Mouse (Mus musculus): ENCODE data around the gene Vgf. TPM values are rescaled to one million over a fixed set of nuclear protein-coding genes. Genes with fewer than 3 reads are reported as not detected.

Gene Vgf
- polyA plus RNA-seq (2016; fragmentation: Nextera tagmentation; extraction: Ambion mirVana), result 0.39 and 0.40 TPM in 2 replicates

DNA sequence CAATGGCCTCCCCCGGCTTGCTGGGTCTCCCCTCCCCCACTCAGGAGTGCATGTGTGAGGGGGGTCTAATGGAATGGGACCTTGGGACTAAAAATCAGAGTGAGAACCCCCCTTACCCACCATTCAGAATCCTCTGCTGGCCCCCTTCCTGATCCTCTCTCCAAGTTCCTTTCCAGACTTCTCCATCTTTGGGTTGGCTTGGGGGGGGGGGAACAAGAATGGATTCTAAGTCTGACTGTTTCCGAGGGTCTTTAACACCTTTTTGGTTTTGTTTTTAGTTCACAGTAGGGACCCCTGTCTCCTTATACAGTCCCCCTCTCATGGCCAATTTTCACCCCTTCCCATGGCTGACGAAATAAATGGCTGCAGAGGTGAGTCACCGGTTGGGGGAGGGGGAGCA is at the start of gene Vgf:
TSS of gene Vgf (plus strand) at position 301 of the 400 bp plus-strand sequence.
- Histone ChIP-seq H3K9me3 (no peaks in the 10 kb centered on the region), H3K4me3 (peak within 1 kb of the TSS; percentile 25; the same call in 1 of the 2 replicates), H3K27me3 (replicated peaks; ENCODE audit: low read depth, poor library complexity, severe bottlenecking) (peaks cover 74% of the 10 kb centered on the region), H3K4me1 (peaks cover 35% of the 10 kb centered on the region), H3K36me3 (replicated peaks) (no peaks in the 10 kb centered on the region), H3K27ac (replicated peaks) (no peak within 1 kb of the TSS)
- no peak for DNase-seq (ENCODE audit: low spot score)
- WGBS, result 31% methylated on average over 4 of the region's 4 CpGs

DNA sequence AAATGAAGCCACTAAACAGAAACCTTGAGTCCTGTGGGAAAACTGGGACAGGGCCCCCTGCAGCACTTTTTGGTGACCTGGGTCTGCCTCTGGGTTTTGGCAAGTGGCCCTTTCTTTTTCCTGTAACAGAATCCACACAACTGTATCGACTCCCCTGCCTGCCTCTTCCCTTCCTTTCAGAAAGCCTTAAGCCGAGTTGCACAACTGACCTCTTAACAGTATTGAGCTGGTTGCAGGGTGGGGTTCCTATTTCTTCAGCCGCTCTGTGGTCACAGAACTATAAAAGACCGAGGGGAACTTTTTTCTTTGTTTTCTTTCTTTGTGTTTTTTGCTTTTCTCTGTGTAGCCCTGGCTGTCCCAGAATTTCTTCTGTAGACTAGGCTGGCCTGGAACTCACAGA is 48.4 kb upstream of the Vgf start:
- Histone ChIP-seq H3K36me3 (replicated peaks) (peaks cover 35% of the 10 kb centered on the region), H3K4me3 (no peak overlapping the region), H3K27ac (replicated peaks) (no peak overlapping the region), H3K9me3 (no peaks in the 10 kb centered on the region), H3K4me1 (peaks cover 5% of the 10 kb centered on the region; the same call in 1 of the 2 replicates), H3K27me3 (replicated peaks; ENCODE audit: low read depth, poor library complexity, severe bottlenecking) (no peaks in the 10 kb centered on the region)
- WGBS, result 79% methylated on average over 4 of the region's 4 CpGs
- DNase-seq (ENCODE audit: low spot score), result no peak

DNA sequence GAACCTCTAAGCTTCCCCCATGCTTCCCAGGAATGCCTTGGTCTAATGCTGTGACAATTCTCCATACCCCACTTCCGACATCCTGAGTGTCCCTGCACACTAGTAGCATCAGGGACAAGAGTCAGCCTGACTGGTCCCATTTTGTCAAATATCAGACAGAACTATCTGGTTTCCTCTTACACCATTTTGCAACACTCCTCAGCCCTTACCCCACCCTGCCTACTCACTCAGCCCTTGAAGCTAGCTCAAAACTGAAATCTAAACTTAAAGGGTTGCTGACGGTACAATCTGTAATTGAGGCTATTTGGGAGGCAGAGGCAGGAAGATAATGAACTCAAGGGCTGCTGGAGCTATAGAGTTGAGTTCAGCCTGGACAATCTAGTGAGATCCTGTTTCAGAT is 46.4 kb upstream of the Vgf start:
- DNase-seq (ENCODE audit: low spot score), result no peak
- Histone ChIP-seq H3K9me3 (no peaks in the 10 kb centered on the region), H3K27me3 (replicated peaks; ENCODE audit: low read depth, poor library complexity, severe bottlenecking) (no peaks in the 10 kb centered on the region), H3K36me3 (replicated peaks) (peaks cover 51% of the 10 kb centered on the region), H3K4me3 (no peak overlapping the region), H3K27ac (replicated peaks) (no peak overlapping the region), H3K4me1 (peaks cover 5% of the 10 kb centered on the region; the same call in 1 of the 2 replicates)
- WGBS, result 78% methylated on average over 2 of the region's 2 CpGs

DNA sequence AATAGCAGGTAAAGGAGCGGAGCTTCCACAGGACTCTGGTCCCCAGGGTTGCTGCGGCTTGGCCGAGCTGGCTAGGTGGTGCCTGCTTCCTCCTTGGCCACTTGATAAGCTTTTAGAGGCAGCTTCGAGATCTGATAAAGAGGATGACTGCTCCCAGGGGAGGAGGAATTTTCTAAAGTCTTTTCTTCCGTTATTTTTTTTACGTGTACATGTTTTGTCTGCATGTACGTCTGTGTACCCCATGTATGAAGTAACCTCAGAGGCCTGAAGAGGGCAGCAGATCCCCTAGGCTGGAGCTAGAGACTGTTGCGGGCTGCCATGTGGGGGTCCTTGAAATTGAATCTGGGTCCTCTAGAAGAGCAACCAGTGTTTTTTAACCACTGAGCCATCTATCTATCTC is 45.2 kb upstream of the Vgf start:
- Histone ChIP-seq H3K27ac (replicated peaks) (no peak overlapping the region), H3K36me3 (replicated peaks) (peaks cover 53% of the 10 kb centered on the region), H3K4me3 (no peak overlapping the region), H3K4me1 (peaks cover 10% of the 10 kb centered on the region), H3K27me3 (replicated peaks; ENCODE audit: low read depth, poor library complexity, severe bottlenecking) (no peaks in the 10 kb centered on the region), H3K9me3 (no peaks in the 10 kb centered on the region)
- no peak for DNase-seq (ENCODE audit: low spot score)
- WGBS, result 89% methylated on average over 8 of the region's 8 CpGs

DNA sequence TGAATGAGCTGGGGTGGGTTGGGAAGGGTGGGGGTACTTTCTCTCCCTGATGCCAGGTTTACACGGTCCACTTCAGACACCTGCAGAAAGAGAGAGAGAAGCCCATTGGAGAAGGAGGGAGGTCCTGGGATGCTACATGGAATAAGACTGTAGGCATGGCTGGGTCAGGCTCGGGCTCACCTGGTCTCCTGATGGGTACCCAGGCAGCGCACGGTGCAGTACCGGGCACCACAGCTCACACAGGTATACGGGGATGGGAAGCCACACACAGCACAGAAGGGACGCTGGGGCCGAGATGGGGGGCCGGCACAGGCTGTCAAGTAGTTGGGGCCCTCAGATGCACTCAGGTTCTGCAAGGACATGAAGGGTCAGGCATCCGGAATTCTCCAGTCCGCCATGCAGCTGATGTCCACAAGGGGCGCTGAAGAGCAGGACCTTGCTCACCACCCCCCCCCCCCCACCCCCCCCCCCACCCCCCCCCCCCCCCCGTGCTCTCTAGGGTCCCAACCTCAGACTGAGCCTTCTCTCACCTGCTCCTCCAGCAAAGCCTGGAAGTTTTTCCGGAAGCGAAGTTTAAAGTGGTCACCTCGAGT is 43.8 kb upstream of the Vgf start:
- WGBS, result 51% methylated on average over 16 of the region's 16 CpGs
- H3K36me3 ChIP-seq (replicated peaks), result peaks cover 53% of the 10 kb centered on the region
- no peaks in the 10 kb centered on the region for H3K9me3 ChIP-seq
- H3K4me1 ChIP-seq, result peaks cover 15% of the 10 kb centered on the region
- H3K27ac ChIP-seq (replicated peaks), result no peak overlapping the region
- no peak overlapping the region for H3K4me3 ChIP-seq
- DNase-seq (ENCODE audit: low spot score), result peak; percentile 54
- no peaks in the 10 kb centered on the region for H3K27me3 ChIP-seq (replicated peaks; ENCODE audit: low read depth, poor library complexity, severe bottlenecking)

DNA sequence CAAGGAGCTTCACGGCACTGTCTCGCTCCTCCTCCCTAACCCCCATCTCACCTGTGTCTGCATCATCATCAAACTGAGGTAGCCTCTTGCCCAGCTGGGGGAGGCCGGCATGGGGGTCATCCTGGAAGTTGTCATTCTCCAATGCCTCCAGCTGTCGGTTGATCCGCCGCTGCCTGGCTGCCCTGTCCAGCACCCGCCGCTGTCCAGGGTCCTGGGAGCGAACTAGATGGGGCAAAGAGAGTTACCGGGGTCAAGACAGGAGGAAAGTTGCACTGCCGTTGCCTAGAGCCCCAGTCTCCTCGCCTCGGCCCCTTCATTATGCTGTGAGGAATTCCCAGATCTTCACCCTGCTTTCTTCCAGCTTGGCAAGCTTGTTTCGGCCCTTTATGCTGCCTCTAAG is 41.4 kb upstream of the Vgf start:
- no peaks in the 10 kb centered on the region for H3K9me3 ChIP-seq
- 51% methylated on average over 14 of the region's 14 CpGs for WGBS
- peaks cover 58% of the 10 kb centered on the region for H3K36me3 ChIP-seq (replicated peaks)
- H3K27ac ChIP-seq (replicated peaks), result no peak overlapping the region
- H3K4me3 ChIP-seq, result no peak overlapping the region
- DNase-seq (ENCODE audit: low spot score), result peak; percentile 53
- peaks cover 23% of the 10 kb centered on the region for H3K4me1 ChIP-seq
- no peaks in the 10 kb centered on the region for H3K27me3 ChIP-seq (replicated peaks; ENCODE audit: low read depth, poor library complexity, severe bottlenecking)

DNA sequence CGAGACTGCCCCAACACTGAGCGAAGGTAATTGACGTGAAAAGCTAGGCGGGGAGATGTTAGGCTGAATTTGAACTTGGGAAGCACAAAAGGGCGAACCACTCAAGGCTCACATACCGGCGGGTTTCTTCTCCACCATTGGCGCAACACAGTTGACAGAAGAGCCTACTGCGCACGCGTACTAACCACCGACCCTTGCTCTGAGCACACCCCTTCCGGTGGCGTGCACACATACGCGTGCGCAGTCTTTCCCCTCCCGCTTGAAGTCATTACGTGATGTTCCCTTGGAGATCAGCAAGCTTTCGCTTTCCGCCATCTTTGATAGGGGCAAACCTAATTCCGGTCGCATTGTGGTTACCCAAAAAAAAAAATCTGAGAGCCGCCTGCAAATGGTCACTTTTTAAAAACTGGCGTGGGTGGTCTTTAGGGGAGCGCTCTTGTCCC is 39.5 kb upstream of the Vgf start, which contains the start of gene Plod3:
TSS of gene Plod3 (plus strand) at position 325 of the 443 bp plus-strand sequence.
- DNase-seq (ENCODE audit: low spot score), result peak; percentile 98
- Histone ChIP-seq H3K4me3 (peak within 1 kb of the TSS; percentile 94), H3K27ac (replicated peaks) (peak within 1 kb of the TSS; percentile 99), H3K4me1 (peaks cover 22% of the 10 kb centered on the region), H3K27me3 (replicated peaks; ENCODE audit: low read depth, poor library complexity, severe bottlenecking) (no peaks in the 10 kb centered on the region), H3K9me3 (no peaks in the 10 kb centered on the region), H3K36me3 (replicated peaks) (peaks cover 58% of the 10 kb centered on the region)
- under 1% methylated on average over 26 of the region's 26 CpGs for WGBS

DNA sequence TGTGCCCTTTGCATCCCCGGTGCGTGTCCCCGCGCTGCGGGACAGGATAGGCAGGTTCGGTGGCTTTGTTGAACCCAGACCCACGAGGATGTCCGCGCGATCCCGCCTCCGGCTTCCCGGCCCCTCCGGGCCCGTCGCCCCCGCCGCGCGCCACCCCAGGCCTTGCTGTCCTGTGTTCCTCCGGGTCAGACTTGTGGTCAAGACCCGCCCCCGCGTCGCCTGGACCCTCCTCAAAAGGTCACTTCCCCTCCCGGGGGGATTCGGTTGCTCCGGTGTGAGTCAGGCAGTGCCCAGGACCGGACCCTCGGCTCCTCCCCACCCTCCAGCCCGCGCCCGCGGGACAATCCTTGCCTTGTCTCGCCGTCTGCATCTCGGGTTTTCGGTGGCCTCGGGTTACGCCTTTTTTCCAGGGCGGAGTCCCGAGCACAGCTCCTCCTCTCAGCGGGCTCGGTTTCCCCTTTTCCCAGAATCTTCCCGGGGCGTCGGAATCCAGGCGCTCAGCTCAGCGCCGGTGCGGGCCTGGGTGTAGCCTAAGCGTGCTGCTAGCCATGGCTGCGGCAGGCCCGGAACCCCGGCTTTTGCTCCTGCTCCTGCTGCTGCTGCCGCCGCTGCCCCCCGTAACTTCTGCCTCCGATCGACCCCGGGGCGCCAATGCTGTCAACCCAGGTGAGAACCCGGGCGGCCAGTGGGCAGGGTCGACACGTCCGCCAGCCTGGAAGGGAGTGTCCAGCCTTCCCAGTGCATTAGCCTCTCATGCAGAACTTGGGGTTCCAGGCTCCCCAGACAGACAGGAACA is 38.9 kb upstream of the Vgf start:
- under 1% methylated on average over 67 of the region's 67 CpGs for WGBS
- H3K4me3 ChIP-seq, result peak overlapping the region; percentile 94
- peak; percentile 88 for DNase-seq (ENCODE audit: low spot score)
- H3K36me3 ChIP-seq (replicated peaks), result peaks cover 58% of the 10 kb centered on the region
- no peaks in the 10 kb centered on the region for H3K27me3 ChIP-seq (replicated peaks; ENCODE audit: low read depth, poor library complexity, severe bottlenecking)
- H3K9me3 ChIP-seq, result no peaks in the 10 kb centered on the region
- H3K4me1 ChIP-seq, result peaks cover 22% of the 10 kb centered on the region
- H3K27ac ChIP-seq (replicated peaks), result peak overlapping the region; percentile 99

DNA sequence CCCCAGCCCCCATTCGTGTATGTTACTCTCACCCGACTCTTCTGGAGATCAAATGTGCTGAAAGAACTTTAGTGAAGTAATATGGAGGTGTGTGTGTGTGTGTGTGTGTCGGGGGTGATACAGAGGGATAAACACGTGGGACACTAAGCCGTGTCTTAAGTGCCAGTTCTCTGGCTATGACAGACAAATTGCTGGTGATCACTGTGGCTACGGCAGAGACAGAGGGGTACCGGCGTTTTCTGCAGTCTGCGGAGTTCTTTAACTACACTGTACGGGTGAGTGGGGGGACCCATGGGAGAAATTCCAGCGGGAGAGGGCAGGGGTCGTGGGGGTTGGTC is 38.3 kb upstream of the Vgf start, which contains the start of gene Znhit1:
TSS of gene Znhit1 (minus strand) at position 88 of the 338 bp plus-strand sequence.
- WGBS, result 19% methylated on average over 12 of the region's 12 CpGs
- H3K4me1 ChIP-seq, result peaks cover 22% of the 10 kb centered on the region
- H3K36me3 ChIP-seq (replicated peaks), result peaks cover 62% of the 10 kb centered on the region
- H3K27me3 ChIP-seq (replicated peaks; ENCODE audit: low read depth, poor library complexity, severe bottlenecking), result no peaks in the 10 kb centered on the region
- H3K27ac ChIP-seq (replicated peaks), result peak within 1 kb of the TSS; percentile 99
- no peaks in the 10 kb centered on the region for H3K9me3 ChIP-seq
- DNase-seq (ENCODE audit: low spot score), result peak; percentile 19
- peak within 1 kb of the TSS; percentile 94 for H3K4me3 ChIP-seq

DNA sequence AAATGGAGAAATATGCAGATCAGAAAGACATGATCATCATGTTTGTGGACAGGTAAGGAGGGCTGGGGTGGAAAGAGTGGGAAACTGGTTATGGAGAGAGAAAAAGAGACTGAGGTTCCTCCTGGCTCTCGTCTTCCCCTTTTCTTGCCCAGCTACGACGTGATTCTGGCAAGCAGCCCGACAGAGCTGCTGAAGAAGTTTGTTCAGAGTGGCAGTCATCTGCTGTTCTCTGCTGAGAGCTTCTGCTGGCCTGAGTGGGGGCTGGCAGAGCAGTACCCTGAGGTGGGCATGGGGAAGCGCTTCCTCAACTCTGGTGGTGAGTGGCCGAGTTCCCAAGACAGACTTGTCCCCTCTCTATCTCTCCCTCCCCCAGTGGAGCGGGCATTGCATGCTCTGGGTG is 37.8 kb upstream of the Vgf start:
- 83% methylated on average over 7 of the region's 7 CpGs for WGBS
- no peaks in the 10 kb centered on the region for H3K9me3 ChIP-seq
- 0 out of 2 replicates have a peak overlapping the region, but pooled peaks have one; percentile 99 for H3K27ac ChIP-seq (replicated peaks)
- peaks cover 63% of the 10 kb centered on the region for H3K36me3 ChIP-seq (replicated peaks)
- H3K4me3 ChIP-seq, result peak overlapping the region; percentile 94
- peaks cover 22% of the 10 kb centered on the region for H3K4me1 ChIP-seq
- H3K27me3 ChIP-seq (replicated peaks; ENCODE audit: low read depth, poor library complexity, severe bottlenecking), result no peaks in the 10 kb centered on the region
- no peak for DNase-seq (ENCODE audit: low spot score)

DNA sequence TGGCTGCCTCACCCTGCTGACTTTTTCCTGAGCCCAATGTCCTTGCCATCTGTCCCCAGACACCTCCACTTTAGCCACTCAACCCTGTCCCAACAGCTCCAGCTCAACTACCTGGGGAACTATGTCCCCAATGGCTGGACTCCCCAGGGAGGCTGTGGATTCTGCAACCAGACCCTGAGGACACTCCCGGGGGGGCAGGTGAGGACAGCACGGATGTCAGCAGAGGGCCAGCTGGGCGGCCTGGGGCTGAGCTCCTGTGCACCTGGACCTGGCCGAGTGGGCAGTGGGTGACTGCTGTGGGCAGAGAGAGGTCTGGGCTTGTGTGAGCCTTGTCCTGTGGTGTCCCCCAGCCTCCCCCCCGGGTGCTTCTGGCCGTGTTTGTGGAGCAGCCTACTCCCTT is 36.4 kb upstream of the Vgf start:
- 91% methylated on average over 6 of the region's 6 CpGs for WGBS

DNA sequence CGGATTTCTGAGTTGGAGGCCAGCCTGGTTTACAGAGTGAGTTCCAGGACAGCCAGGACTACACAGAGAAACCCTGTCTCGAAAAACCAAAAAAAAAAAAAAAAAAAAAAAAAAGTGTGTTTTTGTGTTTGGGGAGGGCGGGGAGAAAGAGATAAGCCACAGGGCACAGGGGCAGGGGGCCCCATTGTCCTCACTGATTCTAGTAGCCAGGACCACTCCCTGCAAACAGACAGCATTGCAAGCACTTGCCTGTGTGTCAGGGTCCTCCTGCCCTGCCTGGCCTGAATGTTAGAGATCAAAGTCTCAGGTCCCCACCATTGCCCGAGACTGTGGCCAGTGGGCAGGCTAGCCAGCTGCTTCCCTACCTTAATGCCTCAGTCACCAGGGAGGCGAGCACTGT is 26.7 kb upstream of the Vgf start:
- Histone ChIP-seq H3K4me1 (peaks cover 23% of the 10 kb centered on the region), H3K36me3 (replicated peaks) (peaks cover 22% of the 10 kb centered on the region), H3K9me3 (no peaks in the 10 kb centered on the region), H3K4me3 (no peak overlapping the region), H3K27ac (replicated peaks) (no peak overlapping the region), H3K27me3 (replicated peaks; ENCODE audit: low read depth, poor library complexity, severe bottlenecking) (no peaks in the 10 kb centered on the region)
- no peak for DNase-seq (ENCODE audit: low spot score)
- 68% methylated on average over 5 of the region's 5 CpGs for WGBS

More for the DNA sequence above, 36.4 kb upstream of the Vgf start:
- DNase-seq (ENCODE audit: low spot score), result no peak
- Histone ChIP-seq H3K4me3 (no peak overlapping the region), H3K27ac (replicated peaks) (no peak overlapping the region), H3K4me1 (peaks cover 22% of the 10 kb centered on the region), H3K9me3 (no peaks in the 10 kb centered on the region), H3K27me3 (replicated peaks; ENCODE audit: low read depth, poor library complexity, severe bottlenecking) (no peaks in the 10 kb centered on the region), H3K36me3 (replicated peaks) (peaks cover 64% of the 10 kb centered on the region)

DNA sequence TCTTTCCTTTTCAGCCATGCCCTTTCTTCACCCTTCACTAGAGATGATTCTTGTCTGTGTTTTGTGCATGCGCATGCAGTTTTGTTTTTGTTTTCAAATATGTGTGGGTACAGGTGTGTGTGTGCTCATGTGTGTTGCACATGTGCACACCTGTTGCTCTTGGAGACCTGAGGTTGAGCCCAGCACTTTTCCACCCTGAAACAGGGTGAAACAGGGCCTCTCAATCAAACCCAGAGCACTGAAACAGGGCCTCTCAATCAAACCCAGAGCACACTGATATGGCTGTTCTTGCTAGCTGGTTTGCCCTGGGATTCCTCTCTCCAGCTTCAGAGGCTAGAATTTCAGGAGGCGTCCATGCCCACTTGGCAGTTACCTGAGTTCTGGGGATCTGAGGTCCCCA is 25.6 kb upstream of the Vgf start:
- Histone ChIP-seq H3K36me3 (replicated peaks) (peaks cover 10% of the 10 kb centered on the region), H3K9me3 (no peaks in the 10 kb centered on the region), H3K27ac (replicated peaks) (no peak overlapping the region), H3K27me3 (replicated peaks; ENCODE audit: low read depth, poor library complexity, severe bottlenecking) (no peaks in the 10 kb centered on the region), H3K4me1 (peaks cover 23% of the 10 kb centered on the region), H3K4me3 (no peak overlapping the region)
- WGBS, result 84% methylated on average over 2 of the region's 2 CpGs
- peak; percentile 40 for DNase-seq (ENCODE audit: low spot score)
